Mouse (Mus musculus): ENCODE measurements around the gene Apol6.

- TF ChIP-seq CTCF (IDR thresholded peaks at IDR 0.05; ENCODE audit: borderline replicate concordance, control insufficient read depth, extremely low read depth, insufficient read depth, low read length, poor library complexity) (no peak), POLR2A (IDR thresholded peaks at IDR 0.05; ENCODE audit: control insufficient read depth, extremely low read depth, insufficient read depth, low read length, poor library complexity) (no peak)
Measured at GRCm38 (mm10) chr15:77058566-77058965, 14.0 kb downstream of the Apol6 start.

All from thymus, adult 2 months (tissue).